Mouse (Mus musculus) adrenal gland, postnatal 36 days (tissue): ENCODE results near the gene Gpd1l. TPM values are rescaled to one million over a fixed set of nuclear protein-coding genes. Genes with fewer than 3 reads are reported as not detected.

Experiments used
- DNase-seq, 2 experiments: peaks; one replicate each; pipeline ENCODE4 v3.0.0; 2021; ENCODE audit warnings: mixed read lengths in 1 of 2
- total RNA-seq, 2 experiments: library from RNA; stranded (reverse); gene quantifications; 2 replicates each; pipeline ENCODE4 v1.2.3; 2021

Gpd1l gene
- total RNA-seq, 2 experiments from 2014 or later, result 25.1 to 48.7 TPM

GRCm38 (mm10) chr9:114930464-114931090 lies 3.2 kb downstream of the Gpd1l start:
- DNase-seq, result peak; percentile 68 to 73

- DNase-seq, result no peak
Measured at GRCm38 (mm10) chr9:114925571-114925970, 8.2 kb downstream of the Gpd1l start.

GRCm38 (mm10) chr9:114925039-114925438 lies 8.7 kb downstream of the Gpd1l start:
- DNase-seq, result no peak

GRCm38 (mm10) chr9:114924511-114924910 lies 9.3 kb downstream of the Gpd1l start:
- DNase-seq, result no peak

- DNase-seq, result no peak
Measured at GRCm38 (mm10) chr9:114922209-114922608, 11.6 kb downstream of the Gpd1l start.

GRCm38 (mm10) chr9:114921352-114922081 lies 12.3 kb downstream of the Gpd1l start:
- peak; percentile 17 to 36 for DNase-seq

GRCm38 (mm10) chr9:114920569-114920968 lies 13.2 kb downstream of the Gpd1l start:
- no peak for DNase-seq

- peak; percentile 78 to 88 for DNase-seq
Measured at GRCm38 (mm10) chr9:114912680-114913649, 20.8 kb downstream of the Gpd1l start.

GRCm38 (mm10) chr9:114907509-114907908 lies 26.3 kb downstream of the Gpd1l start:
- DNase-seq, result peak in 1 of 2 experiments; percentile 28

GRCm38 (mm10) chr9:114895919-114896318 lies 37.9 kb downstream of the Gpd1l start:
- no peak for DNase-seq

GRCm38 (mm10) chr9:114892974-114893373 lies 40.8 kb downstream of the Gpd1l start:
- no peak for DNase-seq

- DNase-seq, result no peak
Measured at GRCm38 (mm10) chr9:114890377-114890776, 43.4 kb downstream of the Gpd1l start.

GRCm38 (mm10) chr9:114888856-114889407 lies 44.9 kb downstream of the Gpd1l start:
- DNase-seq, result no peak

GRCm38 (mm10) chr9:114887699-114888098 lies 46.1 kb downstream of the Gpd1l start:
- DNase-seq, result peak; percentile 19 to 65

GRCm38 (mm10) chr9:114885991-114886662 lies 47.7 kb downstream of the Gpd1l start:
- no peak for DNase-seq

GRCm38 (mm10) chr9:114885564-114885963 lies 48.2 kb downstream of the Gpd1l start:
- no peak for DNase-seq

GRCm38 (mm10) chr9:114881977-114882376 lies 51.8 kb downstream of the Gpd1l start:
- no peak for DNase-seq

- peak; percentile 26 to 55 for DNase-seq
Measured at GRCm38 (mm10) chr9:114855327-114855726, 78.5 kb downstream of the Gpd1l start.

GRCm38 (mm10) chr9:114854686-114855085 lies 79.1 kb downstream of the Gpd1l start:
- no peak for DNase-seq

- no peak for DNase-seq
Measured at GRCm38 (mm10) chr9:114853336-114853735, 80.5 kb downstream of the Gpd1l start.

GRCm38 (mm10) chr9:114851419-114852190 lies 82.2 kb downstream of the Gpd1l start:
- peak in 1 of 2 experiments; percentile 32 for DNase-seq
